Mouse (Mus musculus) testis, adult 2 months (tissue): Measurements from ENCODE around the gene Tmem106b.

Experiments
- CTCF ChIP-seq: fragments of 200-500 bp; IDR thresholded peaks from 2 replicates; pipeline ENCODE4 v1.5.1; 2012; ENCODE audit warnings: low read depth, mild to moderate bottlenecking, inconsistent platforms, low read length, moderate library complexity; ENCODE audit not compliant: control insufficient read depth, insufficient read depth, insufficient replicate concordance
- POLR2A ChIP-seq: fragments of 200-500 bp; IDR thresholded peaks from 2 replicates; pipeline ENCODE4 v1.6.1; 2012; ENCODE audit warnings: low read depth, mild to moderate bottlenecking, inconsistent platforms, low read length, moderate library complexity; ENCODE audit not compliant: control insufficient read depth

DNA sequence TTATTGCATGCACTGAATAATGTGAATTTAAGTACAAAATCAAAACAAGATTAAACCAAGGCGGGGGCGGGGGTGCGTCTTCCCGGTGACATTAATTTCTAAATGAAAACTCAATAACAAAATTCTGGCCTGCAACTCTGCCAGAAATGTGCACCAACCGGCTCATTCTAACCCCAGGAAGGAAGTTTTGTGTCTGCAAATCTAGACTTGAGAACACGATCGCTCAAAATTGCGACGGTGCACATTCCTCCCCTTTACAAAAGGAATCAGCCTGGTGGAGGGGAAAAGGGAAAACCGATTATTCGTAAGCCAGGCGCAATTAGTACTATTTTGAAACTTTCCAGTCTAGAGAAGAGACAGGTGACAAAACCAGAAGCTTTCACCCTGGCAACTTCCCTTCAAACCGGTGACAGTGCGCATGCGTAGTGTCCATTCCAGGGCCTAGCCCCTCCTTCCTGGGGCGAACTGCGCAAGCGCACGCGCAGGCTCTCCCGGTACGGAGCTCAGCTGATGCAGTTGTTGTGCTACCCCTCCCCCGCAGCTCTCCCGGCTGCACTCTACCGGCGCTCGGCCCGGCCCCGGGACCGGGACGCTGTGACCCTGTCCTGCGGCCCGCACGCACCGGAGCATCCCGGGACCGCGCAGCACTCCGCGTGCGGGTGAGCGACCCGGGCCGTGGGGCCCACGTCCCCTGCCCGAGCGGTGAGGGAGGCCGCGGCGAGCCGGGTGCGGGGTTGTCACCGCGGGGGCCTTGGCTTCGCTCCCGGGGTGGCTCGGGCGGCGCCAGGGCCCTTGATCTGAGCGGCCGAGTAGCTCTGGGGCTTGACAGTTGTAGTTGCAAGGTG is at the start of gene Tmem106b:
- TF ChIP-seq POLR2A = peak; percentile 91
- TF ChIP-seq CTCF = no peak
